Mouse (Mus musculus) heart, postnatal 4 days (tissue): ENCODE results near the gene Lrrc29. TPM values are rescaled to one million over a fixed set of nuclear protein-coding genes. Genes with fewer than 3 reads are reported as not detected.

Experiments
- DNase-seq: peaks from one replicate; pipeline ENCODE4 v3.0.0; 2021
- microRNA-seq, 2 experiments: library from miRNA; unstranded; fragments of <30 nt; microRNA quantifications; one replicate each; pipeline ENCODE4 v1.2.0; 2021 to 2022
- total RNA-seq, 2 experiments: library from RNA; stranded (reverse); gene quantifications; 2 replicates each; pipeline ENCODE4 v1.2.3; 2021

Gene Lrrc29
- total RNA-seq, 2 experiments from 2014 or later: 2.5 to 2.7 TPM

DNA sequence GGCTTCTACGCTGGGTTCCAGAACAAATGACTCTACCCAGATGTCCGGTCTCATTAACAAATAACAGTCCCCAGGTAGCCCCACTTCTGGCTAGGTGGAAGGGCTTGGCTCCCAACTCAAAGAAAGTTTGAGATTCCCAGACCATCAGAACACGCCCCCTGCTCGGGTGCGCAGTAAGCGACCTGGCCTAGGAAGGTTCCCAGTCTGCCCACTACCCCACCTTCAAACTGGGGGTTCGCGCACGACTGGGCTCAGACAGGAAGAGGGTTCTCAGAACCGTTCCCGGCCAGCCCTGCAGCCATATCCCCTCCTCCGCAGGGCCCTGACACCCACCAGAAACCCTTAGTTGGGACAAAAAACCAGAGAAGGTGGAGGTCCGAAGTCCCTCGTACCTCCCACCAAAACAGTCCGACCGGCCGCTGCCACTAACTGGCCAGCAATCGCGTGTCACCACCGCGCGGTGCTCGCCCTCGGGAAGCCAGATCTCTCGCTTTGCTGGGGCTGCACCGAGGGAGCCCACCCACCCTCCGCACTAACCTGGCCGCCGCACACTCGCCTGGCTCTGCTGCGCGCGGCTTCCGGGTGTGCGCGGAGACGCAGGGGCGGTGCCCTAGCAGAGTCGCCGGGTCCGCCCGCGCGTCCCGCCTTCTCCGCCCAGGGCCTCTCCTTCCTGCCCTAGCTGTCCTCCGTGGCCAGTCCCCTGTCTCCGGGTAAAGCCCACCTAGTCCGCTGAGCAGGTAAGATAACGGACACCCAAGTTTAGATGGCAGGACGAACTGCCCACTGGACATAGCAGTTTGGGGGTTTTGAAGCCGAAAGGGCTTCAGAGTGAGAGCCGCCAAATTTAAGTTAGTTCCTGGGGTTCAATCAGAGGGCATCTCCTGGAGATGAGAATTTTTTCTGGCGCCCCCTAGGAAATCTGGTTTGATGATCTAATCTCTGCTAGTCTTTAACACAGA is 61.8 kb downstream of the Lrrc29 start, which contains the start of the genes Tradd and Fbxl8:
TSS of gene Tradd (minus strand) at position 586 of the 959 bp plus-strand sequence.
TSS of gene Fbxl8 (plus strand) at position 625 of the 959 bp plus-strand sequence.
- peak; percentile 74 for DNase-seq

GRCm38 (mm10) chr8:105263244-105263912 is 62.7 kb downstream of the Lrrc29 start:
- DNase-seq: no peak

Small RNAs within 50 kb of the gene (microRNA-seq; reads per million reads assigned to microRNA genes)
- gene Gm27320 (0 reads per million in 2 experiments), gene Mir328 (1,168 to 1,370 reads per million in 2 experiments)

Other genes starting within 250 kb of the Lrrc29 start
- gene Ces3b, start 242.5 kb downstream of the Lrrc29 start, total RNA-seq: not detected
- not detected for gene Ces4a, start 194.5 kb downstream of the Lrrc29 start, total RNA-seq
- 10 to 100 TPM; 44.7 to 46.9 TPM for gene Cbfb, start 155.6 kb downstream of the Lrrc29 start, total RNA-seq
- gene D230025D16Rik, start 101.1 kb downstream of the Lrrc29 start, total RNA-seq: 10 to 100 TPM; 14.3 to 16.7 TPM
- 1 to 10 TPM; 9.0 TPM for gene B3gnt9, start 71.1 kb downstream of the Lrrc29 start, total RNA-seq
- 10 to 100 TPM in 1 of 2 experiments, 1 to 10 TPM in 1; 9.4 to 10.1 TPM for gene Tradd, start 61.7 kb downstream of the Lrrc29 start, total RNA-seq
- 1 to 10 TPM; 3.7 TPM for gene Fbxl8, start 61.6 kb downstream of the Lrrc29 start, total RNA-seq
- 1 to 10 TPM in 1 of 2 experiments, under 1 TPM in 1; 0.81 to 1.5 TPM for gene Hsf4, start 56.5 kb downstream of the Lrrc29 start, total RNA-seq
- gene Nol3, start 50.1 kb downstream of the Lrrc29 start, total RNA-seq: 10 to 100 TPM in 1 of 2 experiments, 1 to 10 TPM in 1; 9.9 to 11.0 TPM
- 1 to 10 TPM; 6.0 to 7.5 TPM for gene 4931428F04Rik, start 36.4 kb downstream of the Lrrc29 start, total RNA-seq
- gene Exoc3l, start 30.2 kb downstream of the Lrrc29 start, total RNA-seq: 10 to 100 TPM; 11.2 to 15.6 TPM
- 10 to 100 TPM; 29.5 to 32.4 TPM for gene E2f4, start 28.6 kb downstream of the Lrrc29 start, total RNA-seq
- gene Elmo3, start 20.7 kb downstream of the Lrrc29 start, total RNA-seq: 1 to 10 TPM; 1.5 to 2.1 TPM
- 10 to 100 TPM; 29.8 to 32.3 TPM for gene Tmem208, start 76 bp upstream of the Lrrc29 start, total RNA-seq
- gene Fhod1, start 21.7 kb upstream of the Lrrc29 start, total RNA-seq: 10 to 100 TPM in 1 of 2 experiments, 1 to 10 TPM in 1; 9.0 to 10.4 TPM
- gene Slc9a5, start 22.6 kb upstream of the Lrrc29 start, total RNA-seq: 1 to 10 TPM; 3.3 to 3.5 TPM
- gene Plekhg4, start 47.0 kb upstream of the Lrrc29 start, total RNA-seq: under 1 TPM in 1 of 2 experiments, not detected in 1; 0.17 TPM
- not detected for gene Kctd19, start 87.2 kb upstream of the Lrrc29 start, total RNA-seq
- under 1 TPM; 0.50 to 0.93 TPM for gene Lrrc36, start 87.3 kb upstream of the Lrrc29 start, total RNA-seq
- gene Tppp3, start 145.2 kb upstream of the Lrrc29 start, total RNA-seq: 10 to 100 TPM; 44.4 to 46.1 TPM
- 10 to 100 TPM; 14.6 to 15.9 TPM for gene Zdhhc1, start 170.6 kb upstream of the Lrrc29 start, total RNA-seq
- gene Hsd11b2, start 192.5 kb upstream of the Lrrc29 start, total RNA-seq: under 1 TPM; 0.43 to 0.52 TPM
- gene Atp6v0d1, start 239.8 kb upstream of the Lrrc29 start, total RNA-seq: 10 to 100 TPM; 58.2 to 59.5 TPM